Mouse (Mus musculus): ENCODE measurements around the gene Miga1.
A peak's percentile ranks its signal among the peaks of the same experiment; 100 is the strongest.

The Miga1 gene

DNA sequence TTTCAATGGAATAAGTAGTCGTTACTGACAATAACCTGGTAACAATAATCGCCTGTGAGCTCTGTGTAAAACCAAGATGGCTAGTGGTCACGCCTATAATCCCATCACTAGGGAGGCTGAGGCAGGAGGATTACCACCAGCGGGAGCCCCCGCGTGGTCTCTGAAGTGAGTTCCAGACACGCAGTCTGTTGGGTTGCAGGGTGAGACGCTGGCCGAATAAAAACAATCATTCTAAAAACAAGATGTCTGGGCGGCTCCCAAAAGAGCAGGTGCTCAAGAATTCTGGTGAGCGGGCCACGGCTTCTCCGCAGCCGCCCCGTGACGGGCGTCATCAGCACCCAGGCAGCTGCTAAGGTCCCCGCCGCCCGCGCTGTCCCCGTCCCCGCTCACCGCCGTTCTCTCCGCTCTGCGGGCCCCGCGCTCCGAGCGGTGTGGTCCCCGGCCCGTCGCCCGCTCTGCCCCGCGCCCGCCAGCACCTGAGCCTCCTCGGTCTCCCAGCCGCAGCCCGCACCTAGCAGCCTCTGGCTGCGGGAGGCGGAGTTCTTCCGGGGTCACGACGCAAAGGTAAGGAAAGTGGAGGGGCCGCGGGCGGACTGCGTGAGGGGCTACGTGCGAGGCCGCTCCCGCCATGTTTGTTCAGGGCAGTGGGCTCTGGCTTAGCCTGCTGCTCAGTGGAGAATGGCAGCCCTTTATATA is at the start of gene Miga1:
Miga1 (minus strand) TSS at position 546 of the 696 bp plus-strand sequence.
- no peak for DNase-seq (ENCODE audit: low read depth, low spot score)

DNA sequence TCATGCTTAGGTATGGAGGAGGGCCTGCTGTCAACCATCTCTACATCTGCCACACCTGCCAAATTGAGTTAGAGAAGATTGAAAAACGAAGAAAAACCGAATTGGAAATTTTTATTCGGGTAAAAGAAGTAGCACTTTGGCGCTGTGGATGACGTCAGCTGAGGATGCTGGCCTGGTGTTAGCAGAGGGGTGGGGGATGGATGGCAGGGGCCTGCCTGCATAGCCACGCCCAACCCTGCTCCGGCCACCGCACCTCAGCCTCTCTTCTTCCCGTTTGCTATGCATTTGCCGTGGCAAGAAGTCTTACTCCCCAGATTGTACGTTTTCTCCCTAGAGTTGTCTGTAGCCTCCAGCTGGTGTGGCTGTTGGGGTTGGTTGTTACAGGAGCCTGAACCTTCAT is 43.9 kb upstream of the Miga1 start:
- DNase-seq (ENCODE audit: low read depth, low spot score) = no peak

DNA sequence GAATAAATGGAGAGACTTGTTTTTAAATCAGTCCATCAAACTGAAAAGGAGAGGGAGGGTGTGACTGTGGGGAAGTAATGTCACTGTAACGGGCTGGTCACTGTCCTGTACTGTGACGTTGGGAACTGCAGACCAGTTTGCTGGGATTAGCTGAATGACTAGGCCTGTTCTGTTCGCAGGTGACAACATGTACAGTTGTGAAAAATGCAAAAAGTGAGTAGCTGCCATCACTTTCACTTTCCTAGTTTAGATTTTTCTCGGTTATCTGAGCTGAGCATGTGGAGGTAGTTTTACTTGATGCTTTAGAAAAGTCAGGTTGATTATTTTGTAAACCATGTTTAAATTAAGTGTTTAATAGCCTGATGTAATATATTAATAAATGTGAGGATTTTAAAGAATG is 35.9 kb upstream of the Miga1 start:
- DNase-seq (ENCODE audit: low read depth, low spot score) = no peak

DNA sequence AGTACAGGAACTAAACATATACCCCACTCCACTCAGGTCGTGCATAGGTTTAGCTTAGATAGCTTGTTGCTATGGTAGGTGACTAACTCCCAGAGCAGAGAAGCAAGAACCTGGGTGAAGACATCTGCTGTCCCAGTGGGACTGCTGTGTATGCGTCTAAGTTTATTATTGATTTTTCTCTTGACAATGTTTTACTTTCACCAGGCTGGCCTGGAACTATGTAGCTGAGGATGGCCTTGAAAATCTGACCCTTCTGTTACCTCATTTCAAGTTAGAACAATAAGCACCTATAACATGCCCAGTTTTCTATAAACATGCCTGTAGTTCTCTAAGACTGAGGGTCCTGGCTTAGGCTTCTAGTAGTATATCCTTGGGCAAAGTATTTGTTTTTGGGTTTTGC is 24.0 kb upstream of the Miga1 start:
- DNase-seq (ENCODE audit: low read depth, low spot score) = no peak

DNA sequence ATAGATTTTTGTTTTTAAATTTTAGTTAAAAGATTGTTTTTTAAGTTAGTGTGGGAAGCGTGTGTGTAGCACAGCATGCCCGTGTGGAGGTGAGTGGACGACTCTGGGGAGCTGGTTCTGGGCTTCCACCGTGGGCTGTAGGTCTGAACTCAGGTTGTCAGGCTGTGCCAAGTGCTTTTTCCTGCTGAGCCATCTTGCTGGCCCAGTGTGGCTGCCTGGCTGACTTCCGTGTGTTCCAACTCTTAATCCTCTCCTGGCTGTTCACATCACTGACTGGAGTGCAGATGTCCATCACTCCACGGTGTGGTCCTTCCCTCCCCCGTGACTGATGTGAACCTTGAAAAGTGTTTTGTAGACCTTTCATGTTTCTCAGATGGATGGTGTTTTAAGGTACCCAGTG is 18.9 kb upstream of the Miga1 start:
- DNase-seq (ENCODE audit: low read depth, low spot score) = no peak

DNA sequence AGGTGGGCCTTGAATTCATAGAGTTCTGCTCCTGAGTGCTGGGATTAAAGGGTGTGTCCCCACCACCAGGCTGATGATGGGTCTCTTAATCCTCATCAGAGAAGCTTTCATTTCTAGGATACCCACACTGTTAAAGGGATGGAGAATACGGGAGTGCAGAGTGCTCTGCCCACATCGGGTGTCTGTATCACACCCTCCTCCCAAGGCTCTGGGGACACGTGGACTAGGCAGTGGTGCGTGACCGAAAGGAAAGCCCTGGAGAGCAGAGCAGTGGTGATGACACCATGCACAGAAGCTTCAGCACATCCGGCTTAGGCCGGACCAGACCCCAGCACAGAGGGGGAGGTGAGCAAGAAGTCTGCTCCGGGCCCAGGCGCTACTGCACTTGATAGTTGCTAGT is 16.5 kb upstream of the Miga1 start:
- DNase-seq (ENCODE audit: low read depth, low spot score) = no peak

DNA sequence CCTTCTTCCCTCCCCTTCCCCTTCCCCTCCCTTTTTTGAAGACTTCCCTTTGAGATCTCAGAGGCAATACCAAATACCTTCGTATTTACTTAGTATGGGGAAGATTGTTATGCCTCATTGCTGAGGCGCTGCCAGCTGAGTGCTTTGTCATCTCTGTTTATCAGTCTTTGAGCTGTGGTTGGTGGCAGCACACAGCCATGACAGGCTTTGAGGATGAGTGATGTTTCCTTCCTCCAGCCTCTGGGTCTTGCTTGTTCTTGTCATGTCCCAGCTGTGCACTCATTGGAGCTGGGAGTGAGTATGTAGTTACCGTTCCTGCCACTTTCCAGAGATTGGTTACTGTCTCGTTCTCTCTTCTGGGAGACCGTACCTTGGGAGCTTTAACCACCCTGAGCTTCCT is 15.2 kb upstream of the Miga1 start:
- no peak for DNase-seq (ENCODE audit: low read depth, low spot score)

DNA sequence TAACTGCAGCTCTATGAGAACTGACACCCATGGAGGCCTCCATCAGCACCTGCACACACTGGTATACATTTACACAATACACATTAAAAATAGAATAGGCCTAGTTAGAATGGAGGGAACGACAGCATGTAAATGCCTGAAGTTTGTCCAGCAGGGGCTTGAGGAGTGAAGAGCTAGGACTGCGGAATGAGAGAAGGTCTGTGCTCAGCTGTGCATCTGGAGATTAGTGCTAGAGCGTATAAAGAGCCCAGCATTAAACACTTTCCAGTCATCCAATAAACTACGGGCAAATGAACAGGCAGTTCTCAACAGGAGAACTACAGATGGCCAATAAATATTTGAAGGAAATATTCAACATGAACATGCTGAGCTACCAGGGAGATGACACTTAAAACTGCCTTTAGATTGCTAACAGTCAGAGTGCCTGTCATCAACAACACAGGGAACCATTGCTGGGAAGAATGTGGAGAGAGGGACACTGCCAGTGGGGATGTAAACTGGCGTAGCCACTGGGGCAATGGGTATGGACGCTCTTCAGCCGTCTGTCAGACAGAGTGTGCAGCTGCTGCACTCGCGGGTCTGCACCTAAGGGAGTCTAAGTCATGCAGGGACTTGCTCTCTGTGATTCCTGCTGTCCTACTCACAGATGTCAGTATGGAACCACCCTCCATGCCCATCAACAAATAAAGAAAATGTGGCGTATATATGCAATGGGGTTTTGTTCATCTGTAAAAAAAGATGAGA is 13.4 kb upstream of the Miga1 start:
- DNase-seq (ENCODE audit: low read depth, low spot score) = no peak

DNA sequence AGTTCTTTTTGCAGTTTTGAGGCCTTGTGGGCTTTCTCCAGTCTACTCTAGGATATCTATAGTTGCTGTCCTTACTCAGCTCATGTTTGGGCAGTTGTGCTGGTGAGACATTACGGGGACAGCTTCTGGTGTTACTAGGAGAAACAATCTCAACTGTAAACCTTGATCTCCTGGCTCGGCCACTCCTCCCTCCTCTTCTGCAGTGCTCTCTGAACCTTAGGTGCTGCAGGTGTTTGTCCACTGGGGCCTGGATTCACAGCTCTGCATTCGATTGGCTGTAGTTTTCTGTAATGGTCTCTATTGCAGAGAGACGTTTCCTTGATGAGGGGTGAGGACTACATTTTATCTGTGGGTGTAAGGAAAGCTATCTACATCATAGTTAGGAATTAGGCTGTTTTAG is 12.1 kb upstream of the Miga1 start:
- no peak for DNase-seq (ENCODE audit: low read depth, low spot score)

DNA sequence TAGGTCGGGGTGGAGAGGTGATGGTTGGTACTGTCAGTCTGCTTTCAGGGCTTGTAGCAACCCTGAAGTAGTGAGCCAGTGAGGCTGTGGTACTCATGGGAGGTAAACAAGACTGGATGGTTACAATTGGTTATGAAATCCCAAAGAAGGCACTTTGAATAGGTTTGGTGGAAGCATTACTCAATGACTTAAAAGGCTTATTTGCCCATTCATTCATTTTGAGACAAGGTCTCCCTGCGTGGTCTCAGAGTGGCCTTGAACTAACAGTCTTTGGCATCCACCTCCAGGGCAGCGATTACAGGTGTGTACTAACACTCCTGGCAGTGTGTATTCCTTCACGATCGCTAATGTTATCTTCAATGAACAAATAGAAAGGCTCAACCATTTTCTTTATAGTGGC is 10.8 kb upstream of the Miga1 start:
- DNase-seq (ENCODE audit: low read depth, low spot score) = no peak

DNA sequence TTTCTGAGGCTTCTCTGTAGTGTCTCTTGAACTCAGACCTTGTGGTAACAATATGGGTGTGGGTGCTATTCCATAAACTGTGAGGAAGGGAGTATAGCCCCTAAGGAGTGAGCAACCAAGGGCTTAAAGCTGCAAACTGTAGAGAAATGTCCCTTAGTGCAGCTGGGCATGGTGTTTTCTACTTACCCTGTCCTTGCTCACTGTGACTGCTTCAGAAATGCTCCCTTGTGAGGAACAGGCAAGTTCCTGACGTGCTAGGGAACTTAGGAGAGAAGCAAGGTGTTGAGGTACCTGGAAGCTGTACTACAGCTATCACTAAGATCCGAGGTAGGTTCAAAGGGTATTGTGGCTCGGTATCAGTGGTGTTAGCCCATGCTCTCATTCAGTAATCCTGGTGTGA is 10.2 kb upstream of the Miga1 start:
- DNase-seq (ENCODE audit: low read depth, low spot score) = no peak

DNA sequence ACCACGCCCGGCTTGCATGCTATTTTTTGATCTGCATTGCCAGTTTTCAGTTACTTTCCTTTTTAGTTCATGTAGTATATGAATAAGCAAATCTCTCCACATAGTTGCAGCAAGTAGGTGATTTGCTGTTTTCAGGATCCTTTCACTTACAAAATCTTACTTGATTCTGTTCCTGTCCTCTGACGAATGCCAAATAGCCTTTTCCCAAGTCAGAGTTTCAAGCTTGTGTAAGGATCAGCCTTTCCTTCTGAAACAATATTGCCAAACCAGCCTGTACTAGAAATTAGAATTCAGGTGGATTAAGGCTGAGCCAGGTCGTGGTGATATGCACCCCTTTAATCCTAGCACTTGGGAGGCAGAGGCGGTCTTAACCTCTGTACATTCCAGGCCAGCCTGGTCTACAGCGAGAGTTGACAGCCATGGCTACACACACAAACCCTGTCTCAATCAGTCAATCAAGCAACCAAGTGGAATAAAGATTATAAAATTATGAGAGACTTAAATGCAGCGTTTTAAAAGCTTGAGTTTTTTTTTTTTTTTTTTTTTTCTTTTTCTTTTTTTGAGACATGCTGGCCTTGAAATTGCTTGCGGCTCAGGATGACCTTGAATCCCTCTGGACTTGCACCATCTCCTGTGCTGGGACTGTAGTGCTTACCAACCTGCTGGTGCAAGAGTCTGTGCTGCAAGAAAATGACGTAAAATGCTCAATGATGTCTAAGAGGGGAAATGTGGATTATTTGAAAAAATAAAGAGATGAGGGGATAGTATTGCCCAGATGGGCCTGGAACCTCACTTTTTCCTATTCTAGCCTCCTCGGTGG is 8.0 kb upstream of the Miga1 start:
- DNase-seq (ENCODE audit: low read depth, low spot score) = no peak

DNA sequence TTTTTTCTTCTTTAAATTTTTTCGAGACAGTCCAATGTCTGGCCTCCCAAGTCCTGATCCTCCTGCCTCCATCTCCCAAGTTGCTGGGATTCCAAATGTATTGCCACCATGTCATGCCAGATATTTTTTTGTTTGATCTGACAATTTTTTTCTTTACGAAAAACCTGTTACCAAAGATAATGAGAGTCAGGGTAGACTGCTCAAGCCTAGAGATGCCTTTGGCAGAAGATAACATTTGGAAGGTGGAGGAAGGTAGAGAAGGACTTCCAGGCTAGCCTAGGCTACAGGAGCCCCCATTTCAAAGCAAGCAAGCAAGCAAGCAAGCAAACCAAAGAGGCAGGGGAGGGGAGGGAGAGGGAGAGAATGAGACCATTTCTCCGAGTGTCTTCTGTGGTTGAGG is 7.0 kb upstream of the Miga1 start:
- no peak for DNase-seq (ENCODE audit: low read depth, low spot score)

DNA sequence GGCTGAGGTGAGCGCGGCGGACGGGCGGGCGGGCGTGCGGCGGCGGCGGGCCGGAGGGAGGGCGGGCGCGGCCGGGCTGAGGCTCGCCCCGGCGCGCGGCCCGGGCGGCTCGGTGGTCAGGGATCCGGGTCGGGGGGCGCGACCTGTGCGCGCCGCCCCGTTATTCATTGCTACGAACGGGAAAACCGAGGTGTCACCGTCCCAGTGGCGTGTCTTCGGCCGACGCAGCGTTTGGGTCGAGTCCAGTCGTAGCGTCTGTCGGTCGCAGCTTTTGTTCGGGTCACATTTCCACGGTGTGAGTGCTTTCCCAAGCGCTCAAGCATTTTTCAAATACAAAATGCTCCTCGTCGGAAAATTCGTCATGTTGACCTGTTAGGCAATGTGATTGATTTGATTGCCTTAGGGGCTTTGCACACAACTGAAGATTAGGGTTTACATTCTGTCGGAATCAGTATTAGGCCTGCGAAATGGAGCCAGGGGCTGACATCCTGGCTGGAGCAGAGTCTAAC is 6.5 kb upstream of the Miga1 start:
- no peak for DNase-seq (ENCODE audit: low read depth, low spot score)

DNA sequence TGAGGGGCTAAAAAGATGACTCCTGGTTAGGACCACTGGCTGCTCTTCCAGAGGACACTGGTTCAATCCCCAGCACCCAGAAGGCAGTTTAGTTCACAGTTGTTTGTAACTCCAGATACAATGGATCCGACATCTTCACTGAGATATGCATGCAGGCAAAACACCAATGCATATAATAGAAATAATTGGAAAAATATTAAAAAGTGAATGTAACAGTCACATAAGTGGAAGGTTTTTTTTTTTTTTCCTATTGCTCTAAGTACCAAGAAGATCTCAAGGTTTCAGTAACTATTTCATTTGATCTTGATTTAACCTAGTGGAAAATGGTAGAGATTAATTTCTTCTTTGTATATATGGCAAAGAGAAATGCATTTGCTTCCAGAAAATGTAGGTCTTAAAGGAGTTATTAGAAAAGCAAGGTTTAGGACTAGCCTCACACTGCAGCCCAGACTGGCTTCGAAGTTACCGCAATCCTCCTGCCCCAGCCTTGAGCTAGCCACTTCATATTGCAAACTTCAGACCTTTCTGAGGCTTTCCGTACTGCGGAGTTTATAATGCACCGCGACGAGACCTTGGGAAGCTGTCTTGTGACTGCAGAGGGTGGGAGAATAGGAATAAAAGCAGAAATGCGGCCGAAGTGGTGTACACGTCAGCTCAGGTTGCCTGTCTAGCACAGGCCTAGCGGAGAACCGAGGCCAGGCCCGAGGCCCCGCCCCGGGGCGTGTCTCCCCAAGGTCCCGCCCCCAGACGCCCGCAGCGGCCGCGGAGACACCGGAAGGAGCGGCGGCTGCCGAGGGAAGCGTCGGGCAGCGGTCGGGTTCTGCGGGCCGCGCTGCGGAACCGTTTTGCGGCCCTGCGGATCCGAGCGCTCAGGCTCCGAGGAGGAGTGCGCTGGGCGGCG is 5.8 kb upstream of the Miga1 start, which contains the start of gene Usp33:
Usp33 (plus strand) TSS at position 747 of the 901 bp plus-strand sequence.
- peak; percentile 74 for DNase-seq (ENCODE audit: low read depth, low spot score)

DNA sequence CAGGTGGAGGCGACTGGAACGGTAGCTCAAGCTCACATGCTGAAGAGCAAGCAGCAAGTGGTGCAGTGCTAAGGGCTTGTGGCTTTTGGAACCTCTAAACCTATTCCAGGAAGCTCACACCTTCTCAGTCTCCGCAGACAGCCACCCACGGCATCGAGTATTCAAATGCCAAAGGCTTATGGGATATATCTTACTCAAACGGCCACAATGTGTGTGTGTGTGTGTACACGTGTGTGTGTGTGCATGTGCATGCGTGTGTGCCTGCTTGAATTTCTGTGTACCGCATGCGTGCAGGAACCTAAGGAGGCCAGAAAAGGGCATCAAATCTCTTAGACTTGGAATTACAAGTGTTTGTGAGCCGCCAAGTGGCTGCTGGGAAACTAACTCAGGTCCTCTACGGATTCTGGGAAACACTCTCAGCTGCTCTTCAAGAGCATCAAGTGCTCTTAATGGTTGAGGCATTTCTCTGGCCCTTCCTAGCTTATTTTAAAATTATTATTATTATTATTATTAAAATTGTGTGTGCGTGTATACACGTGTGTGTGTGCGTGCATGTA is 2.8 kb upstream of the Miga1 start:
- DNase-seq (ENCODE audit: low read depth, low spot score) = no peak

DNA sequence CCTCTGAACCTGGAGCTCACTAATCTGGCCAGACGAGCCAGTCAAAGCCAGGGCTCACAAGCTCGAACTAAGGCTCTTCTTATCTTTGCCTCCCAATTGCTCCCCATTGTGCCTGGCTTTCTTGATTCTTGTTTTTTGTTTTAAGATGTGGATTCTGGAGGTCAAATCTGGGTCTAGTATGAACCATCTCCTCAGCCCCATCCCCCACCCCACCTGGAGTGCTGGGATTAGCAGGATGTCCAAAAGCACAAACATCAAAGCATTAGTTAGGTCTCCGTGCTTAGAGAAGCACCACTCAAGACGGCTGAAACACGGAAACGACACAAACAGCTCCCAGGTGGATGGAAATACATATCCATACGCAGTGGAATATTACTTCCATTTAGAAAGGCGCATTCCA is 4.1 kb downstream of the Miga1 start:
- peak; percentile 59 for DNase-seq (ENCODE audit: low read depth, low spot score)

DNA sequence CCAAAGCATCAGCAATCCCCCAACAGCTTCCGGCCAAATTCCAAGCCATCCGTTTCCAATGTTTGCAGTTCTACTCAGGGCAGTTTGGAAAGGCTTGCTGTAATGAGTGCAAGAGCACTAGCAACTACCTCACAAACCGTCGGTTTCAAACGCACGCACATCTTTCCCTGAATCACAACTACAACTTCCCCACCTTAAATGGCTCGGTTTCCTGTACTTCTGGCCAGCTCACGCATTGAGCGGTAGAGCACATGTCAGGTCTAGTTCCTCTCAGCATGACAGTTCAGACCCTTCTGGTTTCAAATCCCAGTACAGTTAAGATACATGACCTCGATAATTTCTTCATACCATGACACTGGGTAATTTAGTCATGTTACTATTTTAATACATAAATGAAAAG is 6.6 kb downstream of the Miga1 start:
- DNase-seq (ENCODE audit: low read depth, low spot score) = no peak

DNA sequence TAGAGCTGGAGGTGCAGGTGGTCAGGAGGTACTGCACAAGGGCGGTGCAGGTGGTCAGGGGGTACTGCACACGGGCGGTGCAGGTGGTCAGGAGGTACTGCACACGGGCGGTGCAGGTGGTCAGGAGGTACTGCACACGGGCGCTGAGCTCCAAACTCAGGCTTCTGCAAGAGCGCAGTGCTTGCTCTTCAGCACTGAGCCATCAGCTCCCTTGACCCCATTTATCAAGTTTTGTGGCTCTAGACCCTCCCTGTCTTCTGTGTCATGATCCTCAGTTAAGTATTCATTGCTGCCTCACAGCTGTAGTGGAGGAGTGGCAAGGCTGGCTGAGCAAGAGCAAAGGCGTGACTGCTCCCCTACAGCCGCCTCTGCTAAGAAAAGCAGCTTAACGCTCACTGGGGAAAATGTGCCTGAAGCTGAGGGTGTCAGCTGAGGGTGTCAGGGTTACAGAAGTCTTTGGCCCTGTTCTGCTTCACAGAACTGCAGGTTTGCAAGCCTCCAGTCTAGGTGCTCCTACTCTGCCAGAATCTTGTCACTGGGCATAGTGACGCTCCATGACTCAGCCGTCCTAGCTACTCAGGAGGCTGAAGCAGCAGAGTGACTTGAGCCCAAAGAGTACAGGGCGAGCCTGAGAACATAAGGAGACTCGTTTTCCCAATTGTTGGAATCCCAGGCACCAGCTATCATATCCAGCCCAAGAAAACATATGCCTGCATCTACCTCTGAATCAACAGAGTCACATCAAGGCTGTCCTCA is 7.5 kb downstream of the Miga1 start:
- DNase-seq (ENCODE audit: low read depth, low spot score) = no peak

DNA sequence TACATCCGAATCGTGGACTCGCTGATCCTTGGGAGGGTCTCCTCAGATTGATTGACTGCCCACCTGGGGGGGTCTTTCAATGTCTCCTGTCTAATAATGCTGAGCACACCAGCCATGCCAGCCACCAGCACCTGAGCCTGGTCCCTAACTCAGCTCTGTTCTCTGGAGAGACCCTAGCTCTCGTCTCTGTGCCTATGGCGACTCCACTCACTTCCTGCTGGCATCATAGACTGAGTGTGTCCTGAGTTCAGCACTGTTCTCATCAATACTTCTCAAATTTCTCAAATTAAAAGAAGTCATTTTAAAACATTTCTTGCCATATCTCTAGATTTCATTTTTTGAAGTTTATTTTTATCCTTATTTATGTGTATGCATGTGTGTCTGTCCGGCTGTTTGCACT is 8.1 kb downstream of the Miga1 start:
- DNase-seq (ENCODE audit: low read depth, low spot score) = no peak
